Mouse (Mus musculus): ENCODE measurements around the gene Jmjd6. TPM values are rescaled to one million over a fixed set of nuclear protein-coding genes. Genes with fewer than 3 reads are reported as not detected.

Jmjd6 gene
- total RNA-seq, 2 experiments from 2014 or later = 21.7 to 30.4 TPM

- DNase-seq = no peak
- peak overlapping the region; percentile 87 for H3K27ac ChIP-seq
- intact Hi-C loops (cut with DNase I) = no loop called here
- H3K4me3 ChIP-seq = no peak overlapping the region
- no peak for TF ChIP-seq CTCF (IDR thresholded peaks at IDR 0.05)
Observed at GRCm38 (mm10) chr11:116817567-116817966, 25.7 kb downstream of the Jmjd6 start.

GRCm38 (mm10) chr11:116816769-116817168 is 26.5 kb downstream of the Jmjd6 start:
- TF ChIP-seq CTCF (IDR thresholded peaks at IDR 0.05) = no peak
- Histone ChIP-seq H3K4me3 (0 out of 2 replicates have a peak overlapping the region, but pooled peaks have one; percentile 19), H3K27ac (peak overlapping the region; percentile 87)
- DNase-seq = peak; percentile 77
- intact Hi-C loops (cut with DNase I) = no loop called here

- Histone ChIP-seq H3K4me3 (peak overlapping the region; percentile 45), H3K27ac (peak overlapping the region; percentile 87)
- intact Hi-C loops (cut with DNase I) = no loop called here
- DNase-seq = no peak
- TF ChIP-seq CTCF (IDR thresholded peaks at IDR 0.05) = no peak
Observed at GRCm38 (mm10) chr11:116814884-116815415, 28.3 kb downstream of the Jmjd6 start.

- DNase-seq = peak; percentile 83
- TF ChIP-seq CTCF (IDR thresholded peaks at IDR 0.05) = 0 out of 2 replicates have a peak, but pooled peaks have one; percentile 0
- Histone ChIP-seq H3K4me3 (peak overlapping the region; percentile 45), H3K27ac (peak overlapping the region; percentile 87)
- intact Hi-C loops (cut with DNase I) = no loop called here
Observed at GRCm38 (mm10) chr11:116814076-116814883, 29.0 kb downstream of the Jmjd6 start.

- no peak for DNase-seq
- no peak for TF ChIP-seq CTCF (IDR thresholded peaks at IDR 0.05)
- intact Hi-C loops (cut with DNase I) = no loop called here
- Histone ChIP-seq H3K4me3 (peak overlapping the region; percentile 45; the same call in 1 of the 2 replicates), H3K27ac (peak overlapping the region; percentile 87)
Observed at GRCm38 (mm10) chr11:116813610-116814009, 29.6 kb downstream of the Jmjd6 start.

- H3K27ac ChIP-seq = peak overlapping the region; percentile 87
- H3K4me3 ChIP-seq = peak overlapping the region; percentile 17
- intact Hi-C loops (cut with DNase I) = no loop called here
- no peak for DNase-seq
- TF ChIP-seq CTCF (IDR thresholded peaks at IDR 0.05) = no peak
Observed at GRCm38 (mm10) chr11:116812793-116813529, 30.3 kb downstream of the Jmjd6 start.

GRCm38 (mm10) chr11:116810983-116811901 is 32.0 kb downstream of the Jmjd6 start:
- Histone ChIP-seq H3K27ac (peak overlapping the region; percentile 79), H3K4me3 (peak overlapping the region; percentile 65)
- intact Hi-C loops (cut with DNase I) = no loop called here
- peak; percentile 5; the same call in 1 of the 2 replicates for TF ChIP-seq CTCF (IDR thresholded peaks at IDR 0.05)
- DNase-seq = peak; percentile 68

- Histone ChIP-seq H3K4me3 (no peak overlapping the region), H3K27ac (peak overlapping the region; percentile 79; the same call in 1 of the 2 replicates)
- intact Hi-C loops (cut with DNase I) = no loop called here
- DNase-seq = no peak
- no peak for TF ChIP-seq CTCF (IDR thresholded peaks at IDR 0.05)
Observed at GRCm38 (mm10) chr11:116810528-116810927, 32.7 kb downstream of the Jmjd6 start.

GRCm38 (mm10) chr11:116809520-116809919 is 33.7 kb downstream of the Jmjd6 start:
- no peak overlapping the region for H3K27ac ChIP-seq
- TF ChIP-seq CTCF (IDR thresholded peaks at IDR 0.05) = no peak
- no peak overlapping the region for H3K4me3 ChIP-seq
- intact Hi-C loops (cut with DNase I) = loop anchor here (2.0 kb wide), 1 partner anchor 223 kb away; the partner anchor contains the start of gene Aanat
- DNase-seq = no peak

GRCm38 (mm10) chr11:116808811-116809395 is 34.3 kb downstream of the Jmjd6 start:
- peak overlapping the region; percentile 80; the same call in 1 of the 2 replicates for H3K27ac ChIP-seq
- DNase-seq = no peak
- H3K4me3 ChIP-seq = no peak overlapping the region
- intact Hi-C loops (cut with DNase I) = loop anchor here (1.0 to 2.0 kb wide), 3 partner anchors 138 to 222 kb away; partner anchors contain the start of gene Aanat
- TF ChIP-seq CTCF (IDR thresholded peaks at IDR 0.05) = no peak

- peak overlapping the region; percentile 80 for H3K27ac ChIP-seq
Observed at GRCm38 (mm10) chr11:116807938-116808606, 35.2 kb downstream of the Jmjd6 start.

More at GRCm38 (mm10) chr11:116807938-116808606, 35.2 kb downstream of the Jmjd6 start:
- intact Hi-C loops (cut with DNase I) = loop anchor here (1.0 to 2.0 kb wide), 3 partner anchors 137 to 221 kb away; partner anchors contain the start of gene Aanat
- peak; percentile 89 for DNase-seq
- no peak overlapping the region for H3K4me3 ChIP-seq
- TF ChIP-seq CTCF (IDR thresholded peaks at IDR 0.05) = peak; percentile 87
